Mouse (Mus musculus) small intestine, adult 2 months (tissue): Measurements from ENCODE around the gene Tpst1. TPM values are rescaled to one million over a fixed set of nuclear protein-coding genes. Genes with fewer than 3 reads are reported as not detected.

Source experiments
- H3K27ac ChIP-seq: fragments of 200-500 bp; 2 replicates; pipeline ENCODE4 v1.5.1; 2012; ENCODE audit warnings: low read depth, low read length, control low read depth, inconsistent platforms; ENCODE audit not compliant: insufficient read depth
- H3K27me3 ChIP-seq: fragments of 200-500 bp; 2 replicates; pipeline ENCODE4 v1.6.1; 2012; ENCODE audit warnings: mild to moderate bottlenecking, moderate library complexity, low read length, inconsistent platforms; ENCODE audit not compliant: control insufficient read depth, insufficient read depth
- H3K36me3 ChIP-seq: fragments of 200-500 bp; 2 replicates; pipeline ENCODE4 v1.6.1; 2012; ENCODE audit warnings: mild to moderate bottlenecking, low read length, control low read depth, inconsistent platforms; ENCODE audit not compliant: control insufficient read depth, insufficient read depth
- H3K4me1 ChIP-seq: fragments of 200-500 bp; 2 replicates; pipeline ENCODE4 v1.6.1; 2012; ENCODE audit warnings: low read length, inconsistent platforms, mixed read lengths; ENCODE audit not compliant: control insufficient read depth, insufficient read depth, insufficient read length
- H3K4me3 ChIP-seq: fragments of 200-500 bp; 2 replicates; pipeline ENCODE4 v1.5.1; 2012; ENCODE audit warnings: low read depth, mild to moderate bottlenecking, control low read depth, inconsistent platforms, low read length, moderate library complexity
- CTCF ChIP-seq: fragments of 200-500 bp; IDR thresholded peaks from 2 replicates; pipeline ENCODE4 v1.5.1; 2012; ENCODE audit warnings: low read depth, mild to moderate bottlenecking, control low read depth, inconsistent platforms, low read length, moderate library complexity, mixed read lengths; ENCODE audit not compliant: insufficient replicate concordance, insufficient read length; ENCODE audit errors: extremely low read depth
- POLR2A ChIP-seq: fragments of 200-500 bp; IDR thresholded peaks from 2 replicates; pipeline ENCODE4 v1.6.1; 2012; ENCODE audit warnings: low read depth, mild to moderate bottlenecking, control low read depth, inconsistent platforms, low read length, moderate library complexity
- WGBS: fragments of 180-500 bp; shearing (Covaris S2); methylation state at CpG from one replicate; pipeline ENCODE4 v1.1.7; 2018; 5-methylcytosine and 5-hydroxymethylcytosine counted together
- polyA plus RNA-seq: library from polyadenylated mRNA; depleted of rRNA; stranded (reverse); fragments of >200 nt; gene quantifications from 2 replicates; pipeline ENCODE4 v1.2.3, GENCODE M21; 2012

Tpst1 gene
- polyA plus RNA-seq, 1 experiment = 4.8 TPM

DNA sequence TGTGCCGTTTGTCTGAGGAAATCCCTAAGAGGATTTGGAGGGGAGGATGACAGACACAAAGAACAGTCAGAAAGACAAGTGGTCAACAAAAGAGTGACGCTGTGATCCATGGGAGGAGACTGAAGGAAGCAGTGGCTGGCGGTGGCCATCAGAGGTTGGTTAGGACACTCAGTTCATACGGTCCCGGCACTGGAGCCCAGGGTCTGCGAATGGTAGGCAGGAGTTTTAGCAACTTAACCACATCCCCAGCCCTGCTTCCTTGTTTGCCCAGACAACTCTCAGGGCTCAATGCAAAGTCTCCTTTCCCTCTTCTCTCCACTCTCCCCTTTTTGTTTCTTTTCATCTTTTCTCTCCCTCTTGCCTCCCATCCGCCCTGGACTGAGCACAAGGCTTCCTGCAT is 27.0 kb upstream of the Tpst1 start:
- WGBS = 91% methylated on average over 7 of the region's 7 CpGs
- no peaks in the 10 kb centered on the region for H3K27me3 ChIP-seq
- peaks cover 49% of the 10 kb centered on the region for H3K36me3 ChIP-seq
- H3K4me1 ChIP-seq = no peaks in the 10 kb centered on the region
- TF ChIP-seq CTCF (no peak), POLR2A (no peak)
- H3K27ac ChIP-seq = no peak overlapping the region
- H3K4me3 ChIP-seq = no peak overlapping the region

DNA sequence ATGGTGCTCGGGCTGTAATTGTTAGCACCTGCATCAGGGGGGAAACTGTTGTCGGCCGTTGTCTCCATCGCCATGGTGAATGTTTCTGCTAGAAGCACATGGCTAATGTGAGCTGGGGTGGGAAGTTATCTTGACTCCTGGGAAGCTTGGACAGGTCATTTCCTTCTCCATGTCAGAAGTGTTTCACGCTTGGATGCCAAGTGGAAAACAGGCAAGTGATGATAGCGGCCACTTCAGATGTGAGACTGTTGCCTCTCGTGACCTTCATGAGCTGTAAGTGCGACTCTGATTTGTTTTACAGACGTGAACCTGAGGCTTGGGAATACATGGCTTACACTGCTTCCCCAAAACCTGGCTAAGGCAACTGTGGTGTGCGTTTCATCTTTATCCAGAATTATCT is 26.5 kb upstream of the Tpst1 start:
- no peak overlapping the region for H3K4me3 ChIP-seq
- H3K36me3 ChIP-seq = peaks cover 52% of the 10 kb centered on the region
- no peaks in the 10 kb centered on the region for H3K4me1 ChIP-seq
- no peaks in the 10 kb centered on the region for H3K27me3 ChIP-seq
- H3K27ac ChIP-seq = no peak overlapping the region
- TF ChIP-seq POLR2A (no peak), CTCF (no peak)
- 94% methylated on average over 10 of the region's 10 CpGs for WGBS

DNA sequence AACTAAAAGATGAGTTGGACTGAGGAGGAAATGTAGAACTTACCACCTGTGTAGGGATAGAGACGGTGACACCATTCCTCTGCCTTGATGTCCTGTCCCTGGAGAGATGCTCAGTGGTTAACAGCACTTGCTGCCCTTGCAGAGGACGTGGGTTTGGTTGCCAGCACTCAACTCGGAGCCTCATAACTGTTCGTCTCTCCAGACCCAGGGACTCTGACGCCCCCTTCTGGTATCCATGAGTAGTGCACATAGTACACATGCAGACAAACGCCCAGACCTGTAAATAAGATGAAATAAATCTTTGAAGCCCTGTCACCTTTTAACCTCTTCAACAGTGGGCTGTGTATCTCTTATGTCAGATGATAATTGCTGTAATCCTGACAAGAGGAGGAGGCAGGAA is 26.1 kb upstream of the Tpst1 start:
- 79% methylated on average over 6 of the region's 6 CpGs for WGBS
- H3K27me3 ChIP-seq = no peaks in the 10 kb centered on the region
- TF ChIP-seq CTCF (peak; percentile 47; the same call in 1 of the 2 replicates), POLR2A (no peak)
- no peak overlapping the region for H3K27ac ChIP-seq
- H3K4me3 ChIP-seq = no peak overlapping the region
- peaks cover 52% of the 10 kb centered on the region for H3K36me3 ChIP-seq
- no peaks in the 10 kb centered on the region for H3K4me1 ChIP-seq

DNA sequence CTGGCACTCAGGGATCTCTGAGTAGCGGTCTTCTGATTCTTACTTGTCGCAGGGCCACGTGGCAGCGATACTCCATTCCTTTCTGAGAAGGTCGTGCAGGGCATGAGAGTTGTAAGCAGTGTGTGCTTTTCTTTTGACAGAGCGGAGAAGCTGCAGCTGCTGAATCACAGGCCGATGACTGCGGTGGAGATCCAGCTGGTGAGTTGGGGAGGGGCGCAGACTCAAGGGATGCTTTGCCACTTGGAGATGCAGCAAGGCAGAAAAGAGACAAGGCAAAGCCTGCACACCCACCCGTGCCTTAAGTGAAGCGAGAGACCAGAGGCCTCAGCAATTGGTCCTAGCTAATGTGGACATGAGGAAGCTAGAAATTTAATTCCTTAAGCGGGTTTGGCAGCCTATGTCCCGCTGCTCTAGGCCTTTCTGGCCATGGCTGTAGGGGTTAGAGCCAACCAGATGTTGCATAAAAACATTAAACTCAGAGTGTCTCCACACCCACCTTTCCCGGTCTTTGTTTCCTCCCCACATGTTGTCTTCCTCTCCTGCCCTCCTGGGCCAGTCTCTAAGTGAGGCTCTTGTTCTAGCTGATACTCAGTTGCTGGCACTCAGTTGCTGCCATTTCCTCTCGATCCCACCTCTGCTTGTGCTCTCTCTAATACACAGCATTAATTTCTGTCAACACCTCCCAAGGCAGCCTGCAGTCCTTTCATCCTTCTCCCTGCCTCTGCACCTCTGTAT is 24.2 kb upstream of the Tpst1 start:
- peak overlapping the region; percentile 13; the same call in 1 of the 2 replicates for H3K27ac ChIP-seq
- H3K4me3 ChIP-seq = no peak overlapping the region
- H3K27me3 ChIP-seq = no peaks in the 10 kb centered on the region
- peaks cover 39% of the 10 kb centered on the region for H3K36me3 ChIP-seq
- TF ChIP-seq CTCF = no peak
- no peak for TF ChIP-seq POLR2A
- WGBS = 84% methylated on average over 15 of the region's 15 CpGs
- H3K4me1 ChIP-seq = no peaks in the 10 kb centered on the region

DNA sequence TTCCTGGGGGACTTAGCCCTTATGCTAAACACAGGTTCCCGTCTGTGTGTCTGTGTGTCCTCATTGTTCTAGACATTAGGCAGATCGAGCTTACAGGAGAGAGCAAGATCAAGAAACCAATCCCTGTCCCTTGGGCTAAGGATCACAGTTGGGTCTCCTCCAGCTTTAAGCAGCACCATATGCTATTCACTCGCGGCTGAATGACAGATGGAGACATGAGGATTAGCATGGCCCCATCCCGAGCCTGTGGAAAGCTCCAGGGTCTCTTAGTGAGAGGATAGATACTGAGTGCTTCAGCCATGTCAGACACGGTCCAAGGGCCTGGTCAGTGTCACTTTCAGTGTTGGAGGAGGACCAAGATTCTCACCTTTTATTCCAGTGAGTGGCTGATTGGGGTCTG is 22.7 kb upstream of the Tpst1 start:
- H3K4me1 ChIP-seq = no peaks in the 10 kb centered on the region
- H3K36me3 ChIP-seq = peaks cover 34% of the 10 kb centered on the region
- no peak overlapping the region for H3K4me3 ChIP-seq
- H3K27ac ChIP-seq = no peak overlapping the region
- no peaks in the 10 kb centered on the region for H3K27me3 ChIP-seq
- TF ChIP-seq CTCF (no peak), POLR2A (no peak)
- 89% methylated on average over 6 of the region's 6 CpGs for WGBS

DNA sequence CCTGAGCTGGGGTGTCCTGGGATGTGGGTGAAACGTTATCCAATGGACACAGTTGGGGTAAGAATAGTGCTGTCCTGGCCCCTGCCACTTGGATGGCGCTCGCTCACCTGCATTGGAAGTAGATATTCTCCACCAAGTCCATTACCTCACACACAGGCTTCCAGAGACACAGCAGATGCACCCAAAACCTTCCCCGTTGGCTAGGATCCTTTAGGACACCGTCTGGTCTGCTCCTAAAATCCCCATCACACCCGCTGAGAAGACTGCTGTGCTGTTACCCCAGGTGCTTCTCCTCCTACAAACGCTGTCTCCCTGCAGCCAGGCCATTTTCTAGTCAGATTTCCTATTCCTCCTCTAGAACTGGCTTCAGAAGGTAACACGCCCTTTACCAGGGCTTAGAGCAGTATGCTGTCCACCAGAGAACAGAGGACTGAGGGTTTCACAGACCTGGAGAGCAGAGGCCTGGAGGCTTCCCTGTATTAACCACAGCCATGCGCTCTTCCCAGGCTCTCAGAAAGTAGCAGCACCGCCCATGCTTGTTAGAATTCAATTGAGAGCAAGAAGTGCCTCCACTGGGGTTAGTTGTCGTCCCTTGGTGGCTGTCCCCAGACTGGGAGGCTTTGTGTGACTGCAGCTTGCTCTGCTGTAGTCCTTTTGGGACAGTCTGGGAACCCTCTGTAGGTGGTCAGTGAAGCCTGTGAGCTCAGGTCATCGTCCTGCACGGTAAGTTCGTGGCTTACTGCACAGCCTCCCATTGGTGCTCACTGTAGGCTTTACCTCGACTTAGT is 21.9 kb upstream of the Tpst1 start:
- no peaks in the 10 kb centered on the region for H3K4me1 ChIP-seq
- 91% methylated on average over 15 of the region's 15 CpGs for WGBS
- no peak for TF ChIP-seq POLR2A
- TF ChIP-seq CTCF = no peak
- no peaks in the 10 kb centered on the region for H3K27me3 ChIP-seq
- H3K4me3 ChIP-seq = no peak overlapping the region
- H3K36me3 ChIP-seq = peaks cover 33% of the 10 kb centered on the region
- no peak overlapping the region for H3K27ac ChIP-seq

DNA sequence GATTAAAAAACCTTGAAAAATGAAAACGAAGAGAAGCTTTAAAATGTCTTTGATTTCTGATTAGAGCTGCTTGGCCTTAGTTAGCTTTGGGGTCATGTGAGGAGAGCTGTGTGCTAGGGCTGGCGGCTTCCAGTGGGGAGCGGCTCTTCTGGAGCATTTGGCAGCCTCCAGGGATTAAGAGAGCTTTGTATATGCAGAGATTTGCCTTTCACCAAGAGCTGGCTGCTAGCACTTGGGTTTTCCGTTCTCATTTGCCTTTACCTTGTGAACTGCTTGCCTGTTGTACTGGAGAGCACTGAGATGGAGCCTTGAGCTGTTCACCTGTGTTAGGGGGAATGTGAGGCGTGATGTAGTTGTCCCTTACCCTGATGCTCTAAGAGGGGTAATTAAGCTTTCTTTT is 20.6 kb upstream of the Tpst1 start:
- 72% methylated on average over 5 of the region's 5 CpGs for WGBS
- H3K4me1 ChIP-seq = no peaks in the 10 kb centered on the region
- no peak for TF ChIP-seq POLR2A
- no peak for TF ChIP-seq CTCF
- no peak overlapping the region for H3K27ac ChIP-seq
- H3K36me3 ChIP-seq = peaks cover 21% of the 10 kb centered on the region
- H3K27me3 ChIP-seq = no peaks in the 10 kb centered on the region
- no peak overlapping the region for H3K4me3 ChIP-seq
